Mouse (Mus musculus): ENCODE results near the gene Baz1a.

The Baz1a gene

GRCm38 (mm10) chr12:54874711-54875110 is 139.4 kb downstream of the Baz1a start:
- in situ Hi-C loops (cut with MboI; ENCODE audit: unreplicated experiment in 2 of 2): loop anchor here (10.0 to 25.0 kb wide), 2 partner anchors 112 to 1960 kb away; no protein-coding TSS in a partner anchor

- in situ Hi-C loops (cut with MboI; ENCODE audit: unreplicated experiment in 2 of 2): no loop called here
These were observed 151.3 kb downstream of the Baz1a start, which contains the start of gene Cfl2 for GRCm38 (mm10) chr12:54862606-54863535. Gene Cfl2 (minus strand): TSS chr12:54862877.

- in situ Hi-C loops (cut with MboI; ENCODE audit: unreplicated experiment in 2 of 2): no loop called here
These were observed 152.1 kb downstream of the Baz1a start for GRCm38 (mm10) chr12:54861991-54862605.

- in situ Hi-C loops (cut with MboI; ENCODE audit: unreplicated experiment in 2 of 2): no loop called here
These were observed 154.6 kb downstream of the Baz1a start for GRCm38 (mm10) chr12:54859531-54859930.

GRCm38 (mm10) chr12:54850551-54850950 is 163.6 kb downstream of the Baz1a start:
- in situ Hi-C loops (cut with MboI; ENCODE audit: unreplicated experiment in 2 of 2): no loop called here

- in situ Hi-C loops (cut with MboI; ENCODE audit: unreplicated experiment in 2 of 2): loop anchor here in 1 of 2 experiments (25.0 kb wide), 1 partner anchor 668 kb away; no protein-coding TSS in a partner anchor
These were observed 169.7 kb downstream of the Baz1a start for GRCm38 (mm10) chr12:54844415-54844814.
